Mouse (Mus musculus): ENCODE data around the gene Ifnlr1. TPM values are rescaled to one million over a fixed set of nuclear protein-coding genes. Genes with fewer than 3 reads are reported as not detected.
"Not testable (repeated sequence)": the region's sequence is repeated elsewhere in the genome, so short reads cannot be mapped to it uniquely, and the experiment has no call there.

Gene Ifnlr1
- total and polyA plus RNA-seq, 2 experiments from 2014 or later, result 0.08 to 0.10 TPM

- Histone ChIP-seq H3K4me2 (ENCODE audit: low read depth) (no peak overlapping the region), H3K36me3 (ENCODE audit: insufficient read depth) (no peaks in the 10 kb centered on the region), H3K27ac (ENCODE audit: low read depth, low read length) (no peak overlapping the region), H3K27me3 (ENCODE audit: insufficient read depth, low read length) (no peaks in the 10 kb centered on the region), H3K4me3 (ENCODE audit: low read depth, low read length) (no peak overlapping the region), H3K4me1 (ENCODE audit: insufficient read depth) (no peaks in the 10 kb centered on the region), H3K9ac (no peak overlapping the region), H3K9me3 (ENCODE audit: low read length) (no peaks in the 10 kb centered on the region)
- ATAC-seq (no peak), DNase-seq (no peak)
- no peak for TF ChIP-seq CTCF (IDR thresholded peaks at IDR 0.05; ENCODE audit: low read depth)
- 94% methylated on average over 6 of the region's 6 CpGs for WGBS
Observed at GRCm38 (mm10) chr4:135706045-135706444, 20.0 kb downstream of the Ifnlr1 start.

GRCm38 (mm10) chr4:135709072-135709564, 23.0 kb downstream of the Ifnlr1 start:
- Histone ChIP-seq H3K4me2 (ENCODE audit: low read depth) (0 out of 2 replicates have a peak overlapping the region, but pooled peaks have one; percentile 16), H3K9ac (no peak overlapping the region), H3K4me1 (ENCODE audit: insufficient read depth) (no peaks in the 10 kb centered on the region), H3K36me3 (ENCODE audit: insufficient read depth) (no peaks in the 10 kb centered on the region), H3K27ac (ENCODE audit: low read depth, low read length) (no peak overlapping the region), H3K4me3 (ENCODE audit: low read depth, low read length) (no peak overlapping the region), H3K9me3 (ENCODE audit: low read length) (no peaks in the 10 kb centered on the region), H3K27me3 (ENCODE audit: insufficient read depth, low read length) (no peaks in the 10 kb centered on the region)
- DNase-seq (peak; percentile 74), ATAC-seq (peak; percentile 50; the same call in 1 of the 2 replicates)
- peak; percentile 80 for TF ChIP-seq CTCF (IDR thresholded peaks at IDR 0.05; ENCODE audit: low read depth)
- 10% methylated on average over 8 of the region's 8 CpGs for WGBS

DNA sequence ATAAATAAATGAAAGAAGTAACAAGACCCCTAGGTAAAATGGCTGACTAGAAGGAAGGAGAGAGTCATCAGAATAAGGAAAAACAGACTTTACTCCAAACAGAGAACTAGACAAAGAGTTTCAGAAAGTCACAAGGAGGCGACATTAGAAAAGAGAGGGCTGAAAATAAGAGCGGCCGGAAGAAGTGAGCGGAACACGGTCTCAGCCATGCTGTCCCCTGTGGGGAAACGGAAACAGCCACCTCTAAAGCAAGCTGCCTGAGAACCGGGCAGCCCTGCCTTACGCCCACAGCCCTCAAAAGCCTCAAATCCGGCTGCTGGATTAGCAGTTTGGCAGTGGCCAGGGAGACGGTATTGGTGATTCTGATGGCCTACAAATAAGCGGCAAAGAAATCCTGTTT, 23.5 kb downstream of the Ifnlr1 start:
- H3K36me3 ChIP-seq (ENCODE audit: insufficient read depth), result no peaks in the 10 kb centered on the region
- H3K4me2 ChIP-seq (ENCODE audit: low read depth), result no peak overlapping the region
- WGBS, result 68% methylated on average over 11 of the region's 11 CpGs
- no peaks in the 10 kb centered on the region for H3K9me3 ChIP-seq (ENCODE audit: low read length)
- DNase-seq (no peak), ATAC-seq (no peak)
- TF ChIP-seq CTCF (IDR thresholded peaks at IDR 0.05; ENCODE audit: low read depth), result no peak
- H3K4me1 ChIP-seq (ENCODE audit: insufficient read depth), result no peaks in the 10 kb centered on the region
- no peak overlapping the region for H3K9ac ChIP-seq
- no peak overlapping the region for H3K27ac ChIP-seq (ENCODE audit: low read depth, low read length)
- H3K4me3 ChIP-seq (ENCODE audit: low read depth, low read length), result no peak overlapping the region
- H3K27me3 ChIP-seq (ENCODE audit: insufficient read depth, low read length), result no peaks in the 10 kb centered on the region

DNA sequence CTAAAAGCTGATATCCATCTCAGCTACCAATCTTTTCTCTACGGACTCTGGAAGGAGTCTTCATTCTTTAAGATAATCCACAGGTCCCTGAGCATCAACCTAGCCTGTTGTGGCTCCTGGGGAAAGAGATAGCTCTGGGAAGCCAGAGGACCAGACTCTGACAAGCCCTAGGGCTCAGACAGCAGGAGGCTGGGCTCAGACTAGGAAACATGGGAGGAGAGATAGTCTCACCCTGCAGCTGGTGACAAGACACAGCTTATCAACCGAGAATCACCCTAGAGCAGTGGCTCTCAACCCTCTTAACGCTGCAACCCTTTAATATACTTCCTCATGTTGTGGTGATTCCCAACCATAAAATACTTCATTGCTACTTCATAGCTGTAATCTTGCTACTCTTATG, 24.3 kb downstream of the Ifnlr1 start:
- no peak for TF ChIP-seq CTCF (IDR thresholded peaks at IDR 0.05; ENCODE audit: low read depth)
- Histone ChIP-seq H3K4me2 (ENCODE audit: low read depth) (no peak overlapping the region), H3K36me3 (ENCODE audit: insufficient read depth) (no peaks in the 10 kb centered on the region), H3K27me3 (ENCODE audit: insufficient read depth, low read length) (no peaks in the 10 kb centered on the region), H3K27ac (ENCODE audit: low read depth, low read length) (no peak overlapping the region), H3K4me1 (ENCODE audit: insufficient read depth) (no peaks in the 10 kb centered on the region), H3K4me3 (ENCODE audit: low read depth, low read length) (no peak overlapping the region), H3K9ac (no peak overlapping the region), H3K9me3 (ENCODE audit: low read length) (no peaks in the 10 kb centered on the region)
- ATAC-seq (no peak), DNase-seq (no peak)
- WGBS, result 92% methylated on average over 3 of the region's 3 CpGs

- Histone ChIP-seq H3K4me1 (ENCODE audit: insufficient read depth) (no peaks in the 10 kb centered on the region), H3K4me3 (ENCODE audit: low read depth, low read length) (no peak overlapping the region), H3K36me3 (ENCODE audit: insufficient read depth) (no peaks in the 10 kb centered on the region), H3K9me3 (ENCODE audit: low read length) (no peaks in the 10 kb centered on the region), H3K27ac (ENCODE audit: low read depth, low read length) (no peak overlapping the region), H3K4me2 (ENCODE audit: low read depth) (no peak overlapping the region), H3K27me3 (ENCODE audit: insufficient read depth, low read length) (no peaks in the 10 kb centered on the region), H3K9ac (no peak overlapping the region)
- DNase-seq (no peak), ATAC-seq (no peak)
- WGBS, result 79% methylated on average over 8 of the region's 8 CpGs
- no peak for TF ChIP-seq CTCF (IDR thresholded peaks at IDR 0.05; ENCODE audit: low read depth)
Observed at GRCm38 (mm10) chr4:135714776-135715175, 28.7 kb downstream of the Ifnlr1 start.

- DNase-seq; H3K27me3 ChIP-seq (ENCODE audit: insufficient read depth, low read length); H3K4me3 ChIP-seq (ENCODE audit: low read depth, low read length); H3K4me1 ChIP-seq (ENCODE audit: insufficient read depth); H3K9me3 ChIP-seq (ENCODE audit: low read length); H3K27ac ChIP-seq (ENCODE audit: low read depth, low read length); H3K4me2 ChIP-seq (ENCODE audit: low read depth); H3K9ac ChIP-seq; ATAC-seq; H3K36me3 ChIP-seq (ENCODE audit: insufficient read depth): not testable (repeated sequence)
- WGBS, result 95% methylated on average over 11 of the region's 11 CpGs
Observed at GRCm38 (mm10) chr4:135716438-135716837, 30.4 kb downstream of the Ifnlr1 start.

DNA sequence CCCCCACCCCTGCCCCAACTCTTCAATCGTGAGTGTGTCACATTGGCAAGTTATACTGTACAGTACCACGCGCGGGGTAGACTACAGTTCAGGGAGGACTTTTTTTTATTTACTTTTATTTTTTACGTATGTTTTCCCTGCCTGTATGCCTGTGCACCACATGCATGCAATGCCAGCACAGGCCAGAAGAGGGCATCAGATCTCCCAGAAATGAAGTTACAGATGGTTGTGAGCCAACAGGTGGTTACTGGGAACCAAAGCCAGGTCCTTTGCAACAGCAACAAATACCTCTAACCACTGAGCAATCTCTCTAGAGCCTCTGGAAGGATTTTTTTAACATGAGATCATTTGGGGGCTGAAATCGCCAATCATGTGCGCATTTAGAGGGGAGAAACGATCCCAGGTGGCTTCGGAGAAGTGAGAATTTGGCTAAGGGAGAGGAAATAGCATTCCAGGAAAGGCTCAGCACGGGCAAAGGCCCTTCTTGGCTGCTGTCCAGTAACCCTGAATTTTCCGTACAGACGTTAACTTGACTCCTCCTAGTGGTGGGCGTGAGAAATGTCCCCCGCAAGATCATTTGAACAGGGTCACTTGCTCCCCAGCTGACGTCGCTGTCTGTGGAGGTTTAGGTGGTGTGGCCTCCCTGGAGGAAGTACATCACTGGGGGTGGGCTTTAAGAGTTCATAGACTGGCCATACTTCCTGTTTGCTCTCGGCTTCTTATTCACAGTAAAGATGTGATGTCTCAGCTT, 36.6 kb downstream of the Ifnlr1 start:
- H3K4me1 ChIP-seq (ENCODE audit: insufficient read depth), result no peaks in the 10 kb centered on the region
- H3K4me2 ChIP-seq (ENCODE audit: low read depth), result no peak overlapping the region
- ATAC-seq, result no peak
- H3K36me3 ChIP-seq (ENCODE audit: insufficient read depth), result no peaks in the 10 kb centered on the region
- peak; percentile 17; the same call in 1 of the 2 replicates for TF ChIP-seq CTCF (IDR thresholded peaks at IDR 0.05; ENCODE audit: low read depth)
- no peak overlapping the region for H3K27ac ChIP-seq (ENCODE audit: low read depth, low read length)
- 0 out of 2 replicates have a peak, but pooled peaks cover 7% of the 10 kb centered on the region for H3K9me3 ChIP-seq (ENCODE audit: low read length)
- no peaks in the 10 kb centered on the region for H3K27me3 ChIP-seq (ENCODE audit: insufficient read depth, low read length)
- no peak for DNase-seq
- 75% methylated on average over 17 of the region's 17 CpGs for WGBS
- H3K4me3 ChIP-seq (ENCODE audit: low read depth, low read length), result no peak overlapping the region
- no peak overlapping the region for H3K9ac ChIP-seq
